Mouse (Mus musculus) kidney, embryonic 16.5 days (tissue): Measurements from ENCODE around the gene Zfyve26. TPM values are rescaled to one million over a fixed set of nuclear protein-coding genes. Genes with fewer than 3 reads are reported as not detected.
A peak's percentile ranks its signal among the peaks of the same experiment; 100 is the strongest.
"Not testable (repeated sequence)": the region's sequence is repeated elsewhere in the genome, so short reads cannot be mapped to it uniquely, and the experiment has no call there.

Source experiments
- ATAC-seq: fragments of 200-750 bp; cut with Nextera tagmentation; 2 replicates; pipeline ENCODE4 v1.8.0; 2017; ENCODE audit warnings: moderate TSS enrichment; ENCODE audit not compliant: low FRiP score, low TSS enrichment
- H3K27ac ChIP-seq: fragments of 300-500 bp; sonication (generic); 2 replicates; pipeline ENCODE4 v1.5.1; 2014; ENCODE audit warnings: low read length
- H3K27me3 ChIP-seq: fragments of 300-500 bp; sonication (generic); 2 replicates; pipeline ENCODE4 v1.6.1; 2014; ENCODE audit warnings: low read length, control low read depth, mixed read lengths; ENCODE audit not compliant: insufficient read depth
- H3K36me3 ChIP-seq: fragments of 300-500 bp; sonication (generic); 2 replicates; pipeline ENCODE4 v1.6.1; 2014; ENCODE audit warnings: low read length, control low read depth, mixed read lengths; ENCODE audit not compliant: insufficient read depth
- H3K4me1 ChIP-seq: fragments of 300-500 bp; sonication (generic); 2 replicates; pipeline ENCODE4 v1.6.1; 2014; ENCODE audit warnings: low read length, control low read depth, mixed read lengths; ENCODE audit not compliant: insufficient read depth
- H3K4me2 ChIP-seq: fragments of 300-500 bp; sonication (generic); replicated peaks from 2 replicates; pipeline ENCODE4 v1.6.1; 2014; ENCODE audit warnings: low read depth, low read length
- H3K4me3 ChIP-seq: fragments of 300-500 bp; sonication (generic); 2 replicates; pipeline ENCODE4 v1.5.1; 2014; ENCODE audit warnings: mild to moderate bottlenecking, low read length
- H3K9ac ChIP-seq: fragments of 300-500 bp; sonication (generic); replicated peaks from 2 replicates; pipeline ENCODE4 v1.6.1; 2014; ENCODE audit warnings: low read length
- H3K9me3 ChIP-seq: fragments of 300-500 bp; sonication (generic); 2 replicates; pipeline ENCODE4 v1.6.1; 2016; ENCODE audit warnings: low read length, control low read depth
- WGBS: fragments of 180-500 bp; shearing (Covaris S2); extraction: QIAGEN DNeasy Blood & Tissue Kit; methylation state at CpG from one replicate; pipeline ENCODE4 v1.1.7; 2014; 5-methylcytosine and 5-hydroxymethylcytosine counted together
- polyA plus RNA-seq: library from polyadenylated mRNA; unstranded; fragments of >200 nt; fragmentation: Nextera tagmentation; extraction: Ambion mirVana; gene quantifications from 2 replicates; pipeline ENCODE4 v1.2.1, GENCODE M21; 2015

Gene Zfyve26
- polyA plus RNA-seq = 11.2 and 17.7 TPM in 2 replicates

DNA sequence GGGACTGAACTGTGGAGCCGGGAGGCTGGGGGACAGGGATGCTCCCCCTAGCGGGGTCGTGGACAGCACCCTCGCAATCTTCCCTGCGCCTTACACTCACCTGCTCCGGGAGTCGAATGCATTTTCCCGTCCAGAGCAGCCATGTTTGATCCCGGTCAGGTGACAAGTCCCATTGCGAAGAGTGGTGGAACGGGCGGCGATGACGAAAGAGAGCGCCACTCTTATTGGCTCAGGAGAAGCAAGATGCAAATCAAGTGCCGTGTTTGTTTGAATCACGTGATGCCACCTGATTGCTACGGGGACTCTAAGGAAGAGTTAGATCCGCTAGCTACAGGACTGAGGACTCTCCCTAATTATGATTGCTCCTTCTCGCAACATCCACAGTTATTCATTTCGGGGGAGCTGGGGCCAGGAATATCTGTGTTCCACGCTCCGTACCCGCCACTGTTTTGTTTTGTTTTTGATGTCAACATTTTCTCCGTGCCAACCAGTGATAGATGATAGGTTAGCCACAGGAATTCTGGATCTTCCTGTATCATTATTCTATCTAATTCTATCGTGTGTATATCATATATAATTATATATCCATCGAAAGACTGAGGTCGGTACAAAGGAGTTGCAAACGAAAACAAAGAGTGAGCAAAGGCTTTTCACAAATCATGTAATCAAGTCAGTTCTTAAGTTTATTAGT lies at the start of gene Zfyve26:
Gene Zfyve26, minus strand, starts transcription at position 179 of the 691 bp plus-strand sequence.
- no peaks in the 10 kb centered on the region for H3K9me3 ChIP-seq
- peaks cover 9% of the 10 kb centered on the region for H3K4me1 ChIP-seq
- peak within 1 kb of the TSS; percentile 76 for H3K27ac ChIP-seq
- H3K4me3 ChIP-seq = peak within 1 kb of the TSS; percentile 76
- WGBS = under 1% methylated on average over 29 of the region's 29 CpGs
- H3K27me3 ChIP-seq = no peaks in the 10 kb centered on the region
- ATAC-seq = peak; percentile 96
- H3K4me2 ChIP-seq = peak within 1 kb of the TSS; percentile 93
- peaks cover 4% of the 10 kb centered on the region for H3K36me3 ChIP-seq
- peak within 1 kb of the TSS; percentile 78 for H3K9ac ChIP-seq

DNA sequence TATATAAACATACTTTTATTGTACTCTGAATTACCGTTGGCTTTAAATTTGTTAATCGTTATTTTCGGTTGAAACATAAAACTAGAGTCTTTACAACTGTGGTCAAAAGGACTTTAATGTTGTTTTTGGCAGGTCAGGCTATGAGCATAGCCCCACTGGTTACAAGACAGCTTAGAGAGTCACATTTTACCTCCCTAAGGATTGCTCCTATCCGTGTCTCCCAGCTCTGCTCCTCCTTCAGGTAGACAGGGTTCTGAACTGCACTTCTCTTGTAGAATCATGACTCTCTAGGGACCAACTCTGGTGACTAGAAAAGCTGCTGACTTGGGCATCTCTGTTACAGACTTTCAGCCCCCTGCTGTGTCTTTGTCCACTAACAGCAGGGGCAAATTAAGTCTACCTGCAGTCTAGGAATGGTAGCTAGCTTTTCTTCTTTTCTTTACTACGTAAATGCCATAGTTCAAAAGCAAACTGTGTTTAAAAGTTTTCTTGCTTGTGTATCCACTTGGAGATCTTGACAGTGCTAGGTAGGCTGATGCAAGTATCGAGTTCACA lies 45.3 kb upstream of the Zfyve26 start:
- Histone ChIP-seq H3K36me3 (no peaks in the 10 kb centered on the region), H3K4me3 (no peak overlapping the region), H3K27ac (peak overlapping the region; percentile 75), H3K9me3 (no peaks in the 10 kb centered on the region), H3K4me1 (peaks cover 11% of the 10 kb centered on the region; the same call in 1 of the 2 replicates), H3K4me2 (no peak overlapping the region), H3K9ac (no peak overlapping the region), H3K27me3 (no peaks in the 10 kb centered on the region)
- 35% methylated on average over 6 of the region's 6 CpGs for WGBS
- ATAC-seq = peak; percentile 86

DNA sequence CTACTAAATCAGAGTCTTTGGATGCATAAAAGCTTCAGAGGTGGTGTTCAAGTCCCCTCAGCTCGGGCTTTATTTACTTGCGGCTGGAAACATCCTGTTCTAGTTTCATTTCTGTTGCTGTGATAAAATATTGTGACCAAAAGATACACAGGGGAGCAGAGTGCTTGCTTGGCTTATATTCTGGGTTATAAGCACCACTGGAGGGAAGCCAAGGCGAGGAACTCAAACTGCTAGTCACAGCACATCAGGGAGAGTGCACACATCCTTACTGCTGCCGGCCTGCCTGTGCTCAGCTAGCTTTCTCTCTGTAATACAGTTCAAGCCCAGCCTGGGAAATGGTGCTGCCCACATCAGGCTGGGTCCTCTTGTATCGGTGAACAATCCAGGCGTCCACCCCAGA lies 44.4 kb upstream of the Zfyve26 start:
- H3K4me1 ChIP-seq = peaks cover 11% of the 10 kb centered on the region; the same call in 1 of the 2 replicates
- ATAC-seq = peak; percentile 76
- H3K36me3 ChIP-seq = no peaks in the 10 kb centered on the region
- WGBS = 67% methylated on average over 6 of the region's 6 CpGs
- H3K4me2 ChIP-seq = no peak overlapping the region
- H3K27ac ChIP-seq = peak overlapping the region; percentile 88
- peak overlapping the region; percentile 36; the same call in 1 of the 2 replicates for H3K9ac ChIP-seq
- H3K9me3 ChIP-seq = no peaks in the 10 kb centered on the region
- H3K4me3 ChIP-seq = no peak overlapping the region
- no peaks in the 10 kb centered on the region for H3K27me3 ChIP-seq

DNA sequence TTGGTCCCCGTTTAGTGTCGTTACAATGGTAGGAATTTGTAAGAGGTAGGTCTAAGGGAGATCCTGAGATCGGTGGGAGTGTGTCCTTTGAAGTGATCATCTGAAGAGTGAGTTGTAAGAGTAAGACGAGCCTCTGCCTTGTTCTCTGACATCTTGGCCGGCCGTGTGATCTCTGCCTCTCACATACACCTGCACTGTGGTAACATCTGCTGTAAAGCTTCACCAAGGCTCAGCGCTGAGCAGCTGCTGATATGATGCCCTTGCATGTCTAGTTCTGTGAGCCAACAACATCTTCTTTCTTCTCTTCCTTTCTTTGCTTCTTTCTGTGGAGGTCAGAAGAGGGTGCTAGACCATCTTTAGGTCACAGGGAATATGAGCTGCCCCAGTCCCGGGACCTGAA lies 42.7 kb upstream of the Zfyve26 start:
- Histone ChIP-seq H3K36me3 (peaks cover 14% of the 10 kb centered on the region), H3K9me3 (peaks cover 9% of the 10 kb centered on the region), H3K4me2 (no peak overlapping the region), H3K27me3 (no peaks in the 10 kb centered on the region), H3K4me1 (peaks cover 11% of the 10 kb centered on the region; the same call in 1 of the 2 replicates), H3K27ac (no peak overlapping the region), H3K4me3 (no peak overlapping the region), H3K9ac (no peak overlapping the region)
- WGBS = 82% methylated on average over 8 of the region's 8 CpGs
- no peak for ATAC-seq

DNA sequence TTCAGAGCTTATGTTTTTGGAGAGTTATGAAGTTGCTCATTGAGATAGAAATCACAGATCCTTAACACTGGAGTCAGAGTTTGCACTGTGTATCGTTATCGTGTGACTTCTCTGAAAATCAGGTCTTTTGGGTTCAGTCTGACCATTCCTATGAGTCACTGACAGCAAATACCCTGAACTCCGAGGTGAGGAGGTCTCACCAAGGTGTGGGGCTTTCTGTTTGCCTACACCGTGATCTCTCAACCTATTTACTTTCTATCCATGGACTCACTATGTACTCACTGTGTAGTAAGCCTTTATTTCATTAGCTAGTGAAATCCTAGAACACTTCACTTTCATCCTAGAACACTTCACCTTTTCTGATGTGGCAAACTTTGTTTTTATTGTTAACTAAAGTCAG lies 35.6 kb upstream of the Zfyve26 start:
- 87% methylated on average over 4 of the region's 4 CpGs for WGBS
- H3K9me3 ChIP-seq = peaks cover 9% of the 10 kb centered on the region
- no peaks in the 10 kb centered on the region for H3K27me3 ChIP-seq

DNA sequence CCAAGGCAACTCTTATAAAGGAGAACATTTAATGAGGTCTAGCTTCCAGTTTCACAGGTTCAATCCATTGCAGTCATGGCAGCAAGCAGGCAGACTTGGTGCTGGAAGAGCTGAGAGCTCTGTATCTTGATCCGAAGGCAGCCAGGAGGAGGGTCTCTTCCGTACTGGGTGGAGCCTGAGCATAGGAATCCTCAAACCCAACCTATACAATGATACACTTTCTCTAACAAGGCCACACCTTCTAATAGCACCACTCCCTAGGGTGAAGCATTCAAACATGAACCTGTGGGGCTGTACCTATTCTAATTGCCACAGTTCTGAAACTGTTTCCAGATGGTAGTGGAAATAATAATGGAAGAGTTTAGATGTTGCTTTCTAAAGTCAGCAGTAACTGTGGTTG lies 34.5 kb upstream of the Zfyve26 start:
- no peak overlapping the region for H3K4me2 ChIP-seq
- H3K27ac ChIP-seq = no peak overlapping the region
- H3K4me1 ChIP-seq = peaks cover 12% of the 10 kb centered on the region; the same call in 1 of the 2 replicates
- no peak overlapping the region for H3K4me3 ChIP-seq
- peaks cover 9% of the 10 kb centered on the region for H3K9me3 ChIP-seq
- H3K9ac ChIP-seq = no peak overlapping the region
- no peak for ATAC-seq
- no peaks in the 10 kb centered on the region for H3K27me3 ChIP-seq
- 93% methylated on average over 2 of the region's 2 CpGs for WGBS
- H3K36me3 ChIP-seq = peaks cover 14% of the 10 kb centered on the region

More for the DNA sequence above, 35.6 kb upstream of the Zfyve26 start:
- Histone ChIP-seq H3K4me2 (no peak overlapping the region), H3K4me1 (peaks cover 9% of the 10 kb centered on the region; the same call in 1 of the 2 replicates), H3K4me3 (no peak overlapping the region), H3K27ac (no peak overlapping the region), H3K9ac (no peak overlapping the region), H3K36me3 (peaks cover 14% of the 10 kb centered on the region)
- ATAC-seq = no peak

DNA sequence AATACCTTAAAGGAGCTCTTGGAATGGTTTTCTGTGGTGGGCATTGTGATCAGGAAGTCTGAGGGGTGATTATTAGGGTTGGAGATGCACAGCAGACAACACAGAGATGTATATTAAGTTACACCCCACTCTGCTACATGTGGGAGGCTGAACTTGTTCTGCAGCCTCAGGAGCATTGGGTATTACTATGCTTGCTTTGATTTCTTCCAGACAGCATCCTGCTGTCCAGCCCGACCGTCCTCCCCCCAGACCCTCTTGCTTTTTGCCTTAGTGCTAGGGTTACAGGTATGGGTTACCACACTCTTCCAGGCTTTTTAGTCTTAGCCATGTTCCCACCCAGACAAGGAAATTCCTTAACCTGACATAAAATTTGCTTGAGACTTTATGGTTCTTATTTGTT lies 31.8 kb upstream of the Zfyve26 start:
- Histone ChIP-seq H3K9ac (no peak overlapping the region), H3K9me3 (no peaks in the 10 kb centered on the region), H3K4me1 (peaks cover 12% of the 10 kb centered on the region; the same call in 1 of the 2 replicates), H3K36me3 (no peaks in the 10 kb centered on the region), H3K4me3 (no peak overlapping the region), H3K4me2 (no peak overlapping the region), H3K27me3 (no peaks in the 10 kb centered on the region), H3K27ac (peak overlapping the region; percentile 88)
- ATAC-seq = peak; percentile 66; the same call in 1 of the 2 replicates
- 28% methylated on average over 2 of the region's 2 CpGs for WGBS

DNA sequence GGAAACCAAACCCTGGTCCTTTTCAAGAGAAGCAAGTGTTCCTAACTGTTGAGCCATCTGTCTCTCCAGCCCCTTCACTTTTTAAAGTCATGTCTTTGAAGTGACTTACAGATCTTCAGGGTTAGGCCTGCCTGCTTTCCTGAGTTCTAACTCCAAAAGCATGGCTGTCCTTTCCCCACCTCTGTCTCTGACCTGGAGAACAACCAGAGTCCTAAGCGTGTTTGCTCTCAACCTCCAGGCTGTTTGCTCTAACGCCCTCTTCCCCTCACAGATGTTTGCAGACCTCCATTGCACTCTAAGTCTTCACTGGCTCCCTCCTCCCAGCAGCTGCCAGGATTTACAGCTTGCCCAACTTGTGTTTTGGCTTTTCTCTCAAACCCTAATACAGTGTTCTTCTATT lies 30.6 kb upstream of the Zfyve26 start:
- Histone ChIP-seq H3K4me2 (no peak overlapping the region), H3K36me3 (no peaks in the 10 kb centered on the region), H3K27me3 (no peaks in the 10 kb centered on the region), H3K9me3 (no peaks in the 10 kb centered on the region), H3K4me1 (peaks cover 12% of the 10 kb centered on the region; the same call in 1 of the 2 replicates), H3K27ac (peak overlapping the region; percentile 88), H3K4me3 (no peak overlapping the region), H3K9ac (no peak overlapping the region)
- WGBS = 48% methylated on average over 2 of the region's 2 CpGs
- no peak for ATAC-seq

DNA sequence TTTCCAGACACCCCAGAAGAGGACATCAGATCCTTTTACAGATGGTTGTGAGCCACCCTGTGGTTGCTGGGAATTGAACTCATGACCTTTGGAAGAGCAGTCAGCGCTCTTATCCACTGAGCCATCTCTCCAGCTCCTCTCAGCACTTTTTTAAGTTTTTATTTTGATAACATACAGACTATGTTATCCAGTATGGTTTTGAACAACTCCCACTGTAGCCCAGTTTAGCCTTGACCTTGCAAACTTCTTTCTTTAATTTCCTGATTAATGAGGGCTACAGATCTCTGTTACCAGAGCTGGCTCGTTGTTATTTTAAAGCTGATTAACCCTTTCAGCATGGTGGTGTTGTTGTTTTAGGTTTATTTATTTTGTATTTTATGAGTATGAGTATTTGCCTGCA lies 30.1 kb upstream of the Zfyve26 start:
- Histone ChIP-seq H3K36me3 (no peaks in the 10 kb centered on the region), H3K9ac (no peak overlapping the region), H3K4me2 (no peak overlapping the region), H3K9me3 (no peaks in the 10 kb centered on the region), H3K27ac (peak overlapping the region; percentile 88), H3K27me3 (no peaks in the 10 kb centered on the region), H3K4me1 (peaks cover 12% of the 10 kb centered on the region; the same call in 1 of the 2 replicates), H3K4me3 (no peak overlapping the region)
- ATAC-seq = peak; percentile 84
- 24% methylated on average over 2 of the region's 2 CpGs for WGBS

DNA sequence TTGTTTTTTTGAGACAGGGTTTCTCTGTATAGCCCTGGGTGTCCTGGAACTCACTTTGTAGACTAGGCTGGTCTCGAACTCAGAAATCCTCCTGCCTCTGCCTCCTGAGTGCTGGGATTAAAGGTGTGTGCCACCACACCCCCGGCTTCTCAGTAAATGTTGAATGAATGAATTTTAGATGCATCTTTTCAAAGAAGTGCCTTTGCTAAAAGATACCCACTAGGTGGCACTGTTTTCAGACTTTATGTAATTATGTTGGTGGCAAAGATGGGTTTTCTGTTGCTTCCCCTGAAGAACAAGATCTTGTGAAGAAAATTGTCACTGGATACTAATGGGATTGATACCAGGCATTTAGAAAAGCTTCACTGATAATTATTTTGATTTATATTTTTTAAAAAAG lies 26.4 kb upstream of the Zfyve26 start:
- not testable (repeated sequence) for H3K4me1 ChIP-seq, ATAC-seq, H3K27ac ChIP-seq, H3K9ac ChIP-seq, H3K36me3 ChIP-seq, H3K27me3 ChIP-seq, H3K4me2 ChIP-seq, H3K9me3 ChIP-seq, H3K4me3 ChIP-seq
- 83% methylated on average over 2 of the region's 2 CpGs for WGBS
